In genomic region chr9:21725224-21726121, GRCm38 (mm10) we compare ENCODE assay signal across 9 mouse cellular contexts. TPM values are rescaled to one million over a fixed set of nuclear protein-coding genes. Genes with fewer than 3 reads are reported as not detected.
A peak's percentile ranks its signal among the peaks of the same experiment; 100 is the strongest.
DNase-seq lines count a peak whose midpoint lies in the region; ATAC-seq and TF ChIP-seq lines count a peak whose summit lies in the region.
"Had no signal": no experiment of that assay in that cellular context is flagged by ENCODE, and none has a peak within 500 bp of the region (broad histone marks: within the 10 kb centered on the region; RNA-seq: fewer than 3 reads in every experiment).

No protein-coding gene starts in this region.

- H3K9me3 ChIP-seq in limb, embryonic 14.5 days (ENCODE audit: control insufficient read depth, low read length): no peaks in the 10 kb centered on the region
- no peaks in the 10 kb centered on the region for H3K9me3 ChIP-seq in neural tube, embryonic 13.5 days

- TF ChIP-seq POLR2A in embryonic fibroblast, embryonic 13.5 days (IDR thresholded peaks at IDR 0.05; ENCODE audit: low read depth, low read length): no peak
- no peak for TF ChIP-seq POLR2A in limb, embryonic 14.5 days (IDR thresholded peaks at IDR 0.05; ENCODE audit: borderline replicate concordance, extremely low read depth, insufficient read depth, insufficient read length)

- DNase-seq in layer of hippocampus, adult 2 months (ENCODE audit: low spot score in 2 of 2): no peak
- DNase-seq in layer of hippocampus, adult 18-20 months (ENCODE audit: low spot score in 2 of 2): no peak
- DNase-seq in limb, embryonic 14.5 days (ENCODE audit: low spot score): no peak
- DNase-seq in kidney, postnatal 25 days: no peak
- no peak for DNase-seq in left cerebral cortex, adult 18-20 months (ENCODE audit: low spot score in 2 of 2)
- DNase-seq in Muller cell, postnatal 12 days (ENCODE audit: inconsistent ontology term): no peak
- DNase-seq: adrenal gland, postnatal 25 days had no signal

- peak overlapping the region; percentile 91 for H3K27ac ChIP-seq in layer of hippocampus, adult 2 months
- H3K27ac ChIP-seq in embryonic fibroblast, embryonic 13.5 days (ENCODE audit: insufficient read depth, low read length): no peak overlapping the region
- H3K27ac ChIP-seq in limb, embryonic 14.5 days (replicated peaks; ENCODE audit: low read depth, low read length): no peak overlapping the region
- peak overlapping the region; percentile 89 for H3K27ac ChIP-seq in neural tube, embryonic 13.5 days (replicated peaks)

- no peaks in the 10 kb centered on the region for H3K27me3 ChIP-seq in limb, embryonic 14.5 days (ENCODE audit: control insufficient read depth, insufficient read depth, low read length)
- no peaks in the 10 kb centered on the region for H3K27me3 ChIP-seq in neural tube, embryonic 13.5 days

- peak overlapping the region; percentile 77 for H3K4me2 ChIP-seq in limb, embryonic 14.5 days (replicated peaks; ENCODE audit: low read depth, low read length, severe bottlenecking)
- H3K4me2 ChIP-seq in neural tube, embryonic 13.5 days: peak overlapping the region; percentile 82

- H3K9ac ChIP-seq in limb, embryonic 14.5 days (ENCODE audit: low read depth, low read length, severe bottlenecking): 0 out of 2 replicates have a peak overlapping the region, but pooled peaks have one; percentile 43
- H3K9ac ChIP-seq in neural tube, embryonic 13.5 days: peak overlapping the region; percentile 35

- H3K4me3 ChIP-seq in layer of hippocampus, adult 2 months: peak overlapping the region; percentile 95
- H3K4me3 ChIP-seq in embryonic fibroblast, embryonic 13.5 days (ENCODE audit: insufficient read depth, low read length): peak overlapping the region; percentile 92
- H3K4me3 ChIP-seq in limb, embryonic 14.5 days (replicated peaks; ENCODE audit: low read length): peak overlapping the region; percentile 71
- peak overlapping the region; percentile 57 for H3K4me3 ChIP-seq in neural tube, embryonic 13.5 days

- WGBS in limb, embryonic 14.5 days: 87% methylated on average over 23 of the region's 23 CpGs
- WGBS in neural tube, embryonic 13.5 days: 85% methylated on average over 23 of the region's 23 CpGs

- ATAC-seq in limb, embryonic 14.5 days (ENCODE audit: low FRiP score, low read depth): no peak
- no peak for ATAC-seq in neural tube, embryonic 13.5 days (ENCODE audit: low read depth)

- TF ChIP-seq CTCF in layer of hippocampus, adult 2 months (conservative IDR thresholded peaks at IDR 0.05): no peak
- TF ChIP-seq CTCF in embryonic fibroblast, embryonic 13.5 days (IDR thresholded peaks at IDR 0.05; ENCODE audit: borderline replicate concordance, insufficient read depth, low read length): no peak

- peaks cover 14% of the 10 kb centered on the region; the same call in 1 of the 2 replicates for H3K4me1 ChIP-seq in embryonic fibroblast, embryonic 13.5 days (ENCODE audit: control insufficient read depth, insufficient read depth, low read length)
- peaks cover 17% of the 10 kb centered on the region for H3K4me1 ChIP-seq in limb, embryonic 14.5 days (ENCODE audit: control insufficient read depth, insufficient read depth, low read length)
- H3K4me1 ChIP-seq in neural tube, embryonic 13.5 days (replicated peaks): peaks cover 39% of the 10 kb centered on the region

- H3K36me3 ChIP-seq in limb, embryonic 14.5 days (ENCODE audit: control insufficient read depth, insufficient read depth, low read length): peaks cover 18% of the 10 kb centered on the region
- H3K36me3 ChIP-seq in neural tube, embryonic 13.5 days: peaks cover 2% of the 10 kb centered on the region; the same call in 1 of the 2 replicates

RNA-seq across cellular contexts. Expression of gene Ldlr, which starts 2.2 kb away (rescaled TPM):
- total RNA-seq in layer of hippocampus, adult 2 months (2021): 10 to 100 TPM; 12.0 to 16.2 TPM
- 10 to 100 TPM; 13.1 to 15.4 TPM for total RNA-seq in layer of hippocampus, adult 18-20 months (2021)
- polyA plus RNA-seq in embryonic fibroblast, embryonic 13.5 days (2011; ENCODE audit: insufficient read length, low read depth, missing spikeins): 54.6 and 74.3 TPM in 2 replicates
- polyA plus RNA-seq in limb, embryonic 14.5 days (2012; rRNA removed): 36.9 and 48.0 TPM in 2 replicates
- 15.9 and 18.4 TPM in 2 replicates for polyA plus RNA-seq in limb, embryonic 14.5 days (2014; fragmentation: Nextera tagmentation; extraction: Ambion mirVana)
- polyA plus RNA-seq in neural tube, embryonic 13.5 days (2015; fragmentation: Nextera tagmentation; extraction: Ambion mirVana): 13.8 and 16.1 TPM in 2 replicates
- total RNA-seq in left cerebral cortex, adult 18-20 months (2021): 10 to 100 TPM; 16.2 to 27.7 TPM

RNA-seq across cellular contexts. Expression of gene Spc24, which starts 34.6 kb away (rescaled TPM):
- total RNA-seq in layer of hippocampus, adult 2 months (2021): 1 to 10 TPM; 2.2 to 2.9 TPM
- total RNA-seq in layer of hippocampus, adult 18-20 months (2021): 1 to 10 TPM; 1.9 to 2.7 TPM
- 14.2 and 21.2 TPM in 2 replicates for polyA plus RNA-seq in embryonic fibroblast, embryonic 13.5 days (2011; ENCODE audit: insufficient read length, low read depth, missing spikeins)
- 64.8 and 68.8 TPM in 2 replicates for polyA plus RNA-seq in limb, embryonic 14.5 days (2012; rRNA removed)
- 84.3 and 92.5 TPM in 2 replicates for polyA plus RNA-seq in limb, embryonic 14.5 days (2014; fragmentation: Nextera tagmentation; extraction: Ambion mirVana)
- 17.5 and 21.0 TPM in 2 replicates for polyA plus RNA-seq in neural tube, embryonic 13.5 days (2015; fragmentation: Nextera tagmentation; extraction: Ambion mirVana)
- 1 to 10 TPM; 3.1 to 5.0 TPM for total RNA-seq in left cerebral cortex, adult 18-20 months (2021)

Comparison
In these comparisons a context has a peak if more than half of its experiments do, and no peak if none do; other contexts are left out.
1. H3K27ac ChIP-seq: peak in layer of hippocampus, adult 2 months (single experiment) and neural tube, embryonic 13.5 days (single experiment); none in embryonic fibroblast, embryonic 13.5 days (single experiment) and limb, embryonic 14.5 days (single experiment).
2. Peak in every context shown above with its lines, with median percentiles within 50 percentile points of each other: H3K4me3 ChIP-seq.